Mouse (Mus musculus) A20 (cell line): ENCODE data around the gene Sez6l.
A peak's percentile ranks its signal among the peaks of the same experiment; 100 is the strongest.

Experiments
- DNase-seq: peaks from one replicate; pipeline ENCODE4 v3.0.0-alpha.2; 2011; ENCODE audit warnings: low read depth, low spot score

Sez6l gene

GRCm38 (mm10) chr5:112389352-112389751 is 187.6 kb downstream of the Sez6l start:
- no peak for DNase-seq

- DNase-seq, result peak; percentile 6
Measured at GRCm38 (mm10) chr5:112385973-112386372, 191.0 kb downstream of the Sez6l start.

GRCm38 (mm10) chr5:112384805-112385472 is 192.0 kb downstream of the Sez6l start:
- no peak for DNase-seq

DNA sequence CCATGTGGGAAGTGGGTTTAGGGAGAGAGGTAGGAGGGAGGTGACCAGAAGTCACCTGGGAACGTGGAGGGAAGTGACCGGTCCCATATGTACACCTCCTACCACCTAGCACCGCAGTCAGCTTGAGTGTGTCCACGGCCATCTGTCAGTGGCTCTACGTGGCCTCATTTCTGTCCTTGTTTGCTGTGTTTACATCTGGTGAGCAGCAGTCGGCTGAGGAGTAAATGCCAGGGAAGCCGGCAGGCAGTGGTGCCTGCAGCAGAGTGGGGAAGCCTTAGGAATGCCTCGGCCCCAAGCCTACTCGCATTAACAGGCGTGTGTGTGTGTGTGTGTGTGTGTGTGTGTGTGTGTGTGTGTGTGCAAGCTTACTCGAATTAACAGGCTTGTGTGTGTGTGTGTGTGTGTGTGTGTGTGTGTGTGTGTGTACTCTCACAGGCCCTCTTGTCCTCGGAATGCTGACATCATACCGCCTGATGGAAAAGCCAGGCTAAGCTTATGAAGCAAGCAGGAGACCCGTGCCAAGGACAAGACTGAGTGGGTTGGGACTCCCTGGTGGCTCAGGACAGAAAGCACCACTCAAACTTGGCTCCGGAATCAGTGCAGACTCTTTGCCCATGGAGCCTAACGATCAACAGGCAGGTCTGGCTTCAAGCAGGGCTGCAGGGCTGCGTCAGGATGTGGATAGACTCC is 194.2 kb downstream of the Sez6l start:
- no peak for DNase-seq

GRCm38 (mm10) chr5:112382042-112382441 is 194.9 kb downstream of the Sez6l start:
- no peak for DNase-seq

DNA sequence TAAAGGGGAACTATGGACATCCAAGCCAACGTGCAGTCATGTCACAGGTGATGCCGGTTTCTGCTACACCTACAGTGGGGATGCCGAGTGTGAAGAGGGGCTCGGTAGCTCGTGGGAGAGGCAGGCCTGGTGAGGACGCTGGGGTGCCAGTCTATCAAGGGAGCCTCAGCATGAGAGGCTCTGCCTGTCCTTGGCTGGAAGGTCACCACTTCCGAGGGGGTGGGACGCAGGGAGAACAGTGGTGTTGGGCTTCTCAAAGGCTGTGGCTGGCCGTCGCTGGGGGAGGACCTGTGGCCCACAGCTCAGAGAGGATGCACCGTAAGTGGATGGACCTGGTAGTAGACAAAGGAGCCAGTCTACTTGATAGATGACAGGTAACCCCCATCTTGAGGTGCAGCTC is 195.8 kb downstream of the Sez6l start:
- no peak for DNase-seq

DNA sequence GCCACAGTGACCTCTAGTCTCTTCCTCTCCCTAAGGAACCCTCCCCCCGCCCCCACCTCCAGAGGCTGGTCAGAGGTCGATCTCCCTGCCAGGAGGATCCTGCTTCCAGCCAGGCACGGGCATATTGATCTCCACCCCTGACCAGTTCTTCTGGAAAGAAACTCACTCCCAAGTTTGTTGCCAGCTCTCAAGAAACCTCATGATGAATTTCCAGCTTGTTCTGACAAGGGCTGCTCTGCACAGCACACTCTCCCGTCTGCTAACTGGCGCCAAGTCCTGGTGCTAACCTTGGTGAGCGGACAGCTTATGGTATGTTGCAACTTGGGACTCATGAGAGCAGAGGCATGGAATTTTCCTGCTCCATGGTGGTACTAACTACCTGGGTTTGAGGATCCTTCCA is 198.3 kb downstream of the Sez6l start:
- DNase-seq, result no peak

- no peak for DNase-seq
Measured at GRCm38 (mm10) chr5:112377380-112377779, 199.6 kb downstream of the Sez6l start.

DNA sequence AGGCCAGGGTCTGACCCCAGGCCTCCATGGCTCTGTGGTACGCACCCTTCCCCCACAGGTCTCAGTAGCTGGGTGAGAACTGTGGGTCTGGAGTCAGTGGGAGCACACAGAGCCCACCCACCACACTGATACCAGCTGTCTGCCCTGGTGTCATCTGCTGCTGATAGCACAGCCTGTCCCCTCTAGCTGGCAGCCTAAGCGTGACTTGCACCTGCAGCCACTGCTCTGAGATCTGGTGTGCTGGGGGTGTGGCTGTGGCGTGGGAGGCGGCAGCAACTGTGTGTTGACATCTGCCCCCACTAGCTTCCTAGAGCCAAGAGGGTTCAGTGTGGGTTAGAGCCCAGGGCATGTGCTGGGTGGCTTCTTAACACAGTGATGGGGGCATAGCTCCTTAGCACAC is 200.9 kb downstream of the Sez6l start:
- no peak for DNase-seq

DNA sequence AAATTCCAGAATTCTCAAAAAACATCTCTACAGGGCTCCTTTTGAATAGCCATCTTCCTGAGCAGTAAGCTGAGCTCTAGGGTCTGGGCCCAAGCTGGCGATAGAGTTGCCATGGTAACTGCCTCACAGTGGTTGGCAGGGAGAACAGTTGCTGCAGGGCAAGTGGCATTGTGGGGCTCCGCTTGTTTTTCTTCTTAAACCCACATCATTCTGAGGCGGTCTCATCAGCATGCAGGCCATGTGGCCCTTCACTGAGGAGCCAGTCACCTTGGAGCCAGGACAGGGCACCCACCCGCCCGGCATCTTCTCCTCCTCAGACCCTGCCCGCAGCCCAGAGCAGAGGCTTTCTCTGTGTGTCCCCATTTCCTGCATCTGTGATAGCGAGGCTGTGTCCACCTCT is 205.1 kb downstream of the Sez6l start:
- DNase-seq, result no peak

DNA sequence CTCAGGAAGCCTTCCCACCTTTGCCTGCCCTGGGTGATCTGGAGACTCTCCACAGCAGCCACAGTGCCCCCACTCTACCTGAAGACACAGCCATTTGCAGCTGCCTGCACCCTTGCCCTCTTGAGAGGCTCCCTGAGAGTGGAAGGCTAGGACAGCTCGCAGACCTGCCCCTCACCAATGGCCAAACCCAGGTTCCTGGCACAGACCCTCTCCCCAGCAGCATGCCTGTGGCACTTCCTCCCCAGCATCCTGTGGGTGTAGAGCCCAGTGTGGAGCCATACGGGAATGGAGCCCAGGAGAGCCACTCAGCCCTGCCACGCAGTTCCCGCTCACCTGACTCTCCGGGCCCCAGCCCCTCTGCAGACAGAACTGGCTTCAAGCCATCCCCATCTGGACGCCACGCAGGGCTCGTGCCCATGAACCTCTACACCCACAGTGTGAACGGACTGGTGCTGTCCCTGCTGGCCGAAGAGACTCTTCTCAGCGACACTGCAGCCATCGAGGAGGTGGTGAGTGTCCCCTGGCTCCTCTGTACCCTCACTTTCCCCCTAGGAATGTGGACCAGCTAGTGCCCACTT is 206.7 kb downstream of the Sez6l start:
- no peak for DNase-seq

- DNase-seq, result no peak
Measured at GRCm38 (mm10) chr5:112369326-112369725, 207.7 kb downstream of the Sez6l start.
